Mouse (Mus musculus): Measurements from ENCODE around the gene Cebpzos. TPM values are rescaled to one million over a fixed set of nuclear protein-coding genes. Genes with fewer than 3 reads are reported as not detected.
A peak's percentile ranks its signal among the peaks of the same experiment; 100 is the strongest.

Gene Cebpzos
- 4.0 and 7.4 TPM in 2 replicates for polyA plus RNA-seq (2012; rRNA removed)

GRCm38 (mm10) chr17:78916369-78916813 is at the start of gene Cebpzos:
Gene Cebpzos, plus strand, starts transcription at chr17:78916500.
- TF ChIP-seq CTCF (IDR thresholded peaks at IDR 0.05; ENCODE audit: insufficient read depth, low read length) (no peak), POLR2A (IDR thresholded peaks at IDR 0.05; ENCODE audit: borderline replicate concordance, extremely low read depth, low read depth, low read length) (peak; percentile 82; the same call in 1 of the 2 replicates)
- DNase-seq, result peak; percentile 85
- Histone ChIP-seq H3K4me1 (ENCODE audit: control insufficient read depth, insufficient read depth, low read length) (peaks cover 10% of the 10 kb centered on the region), H3K4me3 (replicated peaks; ENCODE audit: extremely low read depth, low read depth, low read length) (peak within 1 kb of the TSS; percentile 76)
- under 1% methylated on average over 37 of the region's 37 CpGs for WGBS

- no peak for DNase-seq
- TF ChIP-seq POLR2A (IDR thresholded peaks at IDR 0.05; ENCODE audit: borderline replicate concordance, extremely low read depth, low read depth, low read length) (no peak), CTCF (IDR thresholded peaks at IDR 0.05; ENCODE audit: insufficient read depth, low read length) (no peak)
- Histone ChIP-seq H3K4me1 (ENCODE audit: control insufficient read depth, insufficient read depth, low read length) (no peaks in the 10 kb centered on the region), H3K4me3 (replicated peaks; ENCODE audit: extremely low read depth, low read depth, low read length) (no peak overlapping the region)
- 93% methylated on average over 6 of the region's 6 CpGs for WGBS
Measured at GRCm38 (mm10) chr17:78873886-78874285, 42.4 kb upstream of the Cebpzos start.

GRCm38 (mm10) chr17:78881878-78882304 is 34.4 kb upstream of the Cebpzos start:
- no peak for TF ChIP-seq CTCF (IDR thresholded peaks at IDR 0.05; ENCODE audit: insufficient read depth, low read length)
- TF ChIP-seq POLR2A (IDR thresholded peaks at IDR 0.05; ENCODE audit: borderline replicate concordance, extremely low read depth, low read depth, low read length), result no peak
- 8% methylated on average over 6 of the region's 7 CpGs for WGBS
- DNase-seq, result peak; percentile 11
- H3K4me1 ChIP-seq (ENCODE audit: control insufficient read depth, insufficient read depth, low read length), result no peaks in the 10 kb centered on the region
- H3K4me3 ChIP-seq (replicated peaks; ENCODE audit: extremely low read depth, low read depth, low read length), result peak overlapping the region; percentile 71

GRCm38 (mm10) chr17:78882401-78883112 is 33.7 kb upstream of the Cebpzos start, which contains the start of gene Eif2ak2:
Gene Eif2ak2, minus strand, starts transcription at chr17:78882573.
- DNase-seq, result peak; percentile 83
- 1% methylated on average over 28 of the region's 28 CpGs for WGBS
- TF ChIP-seq POLR2A (IDR thresholded peaks at IDR 0.05; ENCODE audit: borderline replicate concordance, extremely low read depth, low read depth, low read length) (peak; percentile 76; the same call in 1 of the 2 replicates), CTCF (IDR thresholded peaks at IDR 0.05; ENCODE audit: insufficient read depth, low read length) (no peak)
- Histone ChIP-seq H3K4me1 (ENCODE audit: control insufficient read depth, insufficient read depth, low read length) (no peaks in the 10 kb centered on the region), H3K4me3 (replicated peaks; ENCODE audit: extremely low read depth, low read depth, low read length) (peak within 1 kb of the TSS; percentile 71)

- TF ChIP-seq CTCF (IDR thresholded peaks at IDR 0.05; ENCODE audit: insufficient read depth, low read length), result no peak
- no peak for DNase-seq
- 88% methylated on average over 4 of the region's 4 CpGs for WGBS
Measured at GRCm38 (mm10) chr17:78883291-78883690, 33.0 kb upstream of the Cebpzos start.

GRCm38 (mm10) chr17:78885286-78886065 is 30.8 kb upstream of the Cebpzos start:
- DNase-seq, result no peak
- H3K4me3 ChIP-seq (replicated peaks; ENCODE audit: extremely low read depth, low read depth, low read length), result no peak overlapping the region
- TF ChIP-seq CTCF (IDR thresholded peaks at IDR 0.05; ENCODE audit: insufficient read depth, low read length) (no peak), POLR2A (IDR thresholded peaks at IDR 0.05; ENCODE audit: borderline replicate concordance, extremely low read depth, low read depth, low read length) (no peak)
- no peaks in the 10 kb centered on the region for H3K4me1 ChIP-seq (ENCODE audit: control insufficient read depth, insufficient read depth, low read length)
- WGBS, result 73% methylated on average over 5 of the region's 5 CpGs

More at GRCm38 (mm10) chr17:78883291-78883690, 33.0 kb upstream of the Cebpzos start:
- no peak overlapping the region for H3K4me3 ChIP-seq (replicated peaks; ENCODE audit: extremely low read depth, low read depth, low read length)
- no peaks in the 10 kb centered on the region for H3K4me1 ChIP-seq (ENCODE audit: control insufficient read depth, insufficient read depth, low read length)

GRCm38 (mm10) chr17:78888554-78888953 is 27.7 kb upstream of the Cebpzos start:
- WGBS, result 73% methylated on average over 4 of the region's 4 CpGs

GRCm38 (mm10) chr17:78889184-78889583 is 27.1 kb upstream of the Cebpzos start:
- WGBS, result 53% methylated on average over 3 of the region's 3 CpGs
- H3K4me1 ChIP-seq (ENCODE audit: control insufficient read depth, insufficient read depth, low read length), result no peaks in the 10 kb centered on the region
- no peak for TF ChIP-seq POLR2A (IDR thresholded peaks at IDR 0.05; ENCODE audit: borderline replicate concordance, extremely low read depth, low read depth, low read length)
- no peak for TF ChIP-seq CTCF (IDR thresholded peaks at IDR 0.05; ENCODE audit: insufficient read depth, low read length)
- no peak for DNase-seq
- no peak overlapping the region for H3K4me3 ChIP-seq (replicated peaks; ENCODE audit: extremely low read depth, low read depth, low read length)

More at GRCm38 (mm10) chr17:78888554-78888953, 27.7 kb upstream of the Cebpzos start:
- no peak overlapping the region for H3K4me3 ChIP-seq (replicated peaks; ENCODE audit: extremely low read depth, low read depth, low read length)
- no peak for TF ChIP-seq POLR2A (IDR thresholded peaks at IDR 0.05; ENCODE audit: borderline replicate concordance, extremely low read depth, low read depth, low read length)
- no peak for TF ChIP-seq CTCF (IDR thresholded peaks at IDR 0.05; ENCODE audit: insufficient read depth, low read length)
- DNase-seq, result no peak
- H3K4me1 ChIP-seq (ENCODE audit: control insufficient read depth, insufficient read depth, low read length), result no peaks in the 10 kb centered on the region

- H3K4me3 ChIP-seq (replicated peaks; ENCODE audit: extremely low read depth, low read depth, low read length), result no peak overlapping the region
- TF ChIP-seq CTCF (IDR thresholded peaks at IDR 0.05; ENCODE audit: insufficient read depth, low read length) (no peak), POLR2A (IDR thresholded peaks at IDR 0.05; ENCODE audit: borderline replicate concordance, extremely low read depth, low read depth, low read length) (no peak)
- DNase-seq, result no peak
- no peaks in the 10 kb centered on the region for H3K4me1 ChIP-seq (ENCODE audit: control insufficient read depth, insufficient read depth, low read length)
- WGBS, result 71% methylated on average over 9 of the region's 9 CpGs
Measured at GRCm38 (mm10) chr17:78891020-78891419, 25.3 kb upstream of the Cebpzos start.
